Mouse (Mus musculus): Measurements from ENCODE around the gene Galnt16.

Galnt16 gene

DNA sequence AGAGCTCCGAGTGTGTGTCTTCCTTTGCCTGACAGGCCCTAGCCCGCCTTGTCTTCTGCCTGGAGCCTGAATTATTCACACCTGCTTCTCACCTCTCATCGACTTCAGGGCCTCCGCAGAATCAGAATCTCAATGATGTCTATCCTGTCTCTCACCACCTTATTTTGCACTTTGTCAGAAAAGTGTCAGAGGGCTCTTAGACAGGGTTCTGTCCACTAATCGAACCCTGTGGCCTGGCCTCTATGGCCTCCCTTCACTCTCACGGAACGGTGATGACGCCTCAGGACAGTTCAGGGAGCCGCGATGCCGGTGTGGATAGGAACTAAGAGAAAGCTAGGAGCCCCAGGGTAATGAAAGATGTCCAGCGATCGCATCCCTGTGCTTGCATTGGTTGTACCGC is at the start of gene Galnt16:
Galnt16 (plus strand) TSS at position 301 of the 400 bp plus-strand sequence.
- no peak for DNase-seq (ENCODE audit: low spot score)

GRCm38 (mm10) chr12:80470206-80470605 is 47.9 kb upstream of the Galnt16 start:
- DNase-seq (ENCODE audit: low spot score) = no peak

DNA sequence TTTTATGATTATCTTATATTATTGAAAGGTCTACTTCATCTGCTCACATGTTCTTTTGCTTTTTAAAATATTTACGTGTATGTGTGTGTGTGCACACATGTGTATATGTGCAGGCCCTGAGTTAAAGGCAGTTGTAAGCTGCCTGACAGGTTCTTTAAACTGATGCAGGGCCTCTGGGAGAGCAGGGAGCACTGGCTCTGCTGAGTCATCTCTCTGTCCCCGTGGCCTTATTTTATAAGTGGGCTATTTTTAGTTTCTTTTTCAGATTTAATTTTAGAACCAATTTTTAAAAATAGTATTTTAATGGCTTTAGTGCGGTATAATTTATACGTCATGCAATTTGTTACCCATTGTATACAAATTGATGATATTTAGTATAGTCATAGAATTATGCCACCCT is 46.2 kb upstream of the Galnt16 start:
- no peak for DNase-seq (ENCODE audit: low spot score)

GRCm38 (mm10) chr12:80473731-80474130 is 44.3 kb upstream of the Galnt16 start:
- DNase-seq (ENCODE audit: low spot score) = no peak

DNA sequence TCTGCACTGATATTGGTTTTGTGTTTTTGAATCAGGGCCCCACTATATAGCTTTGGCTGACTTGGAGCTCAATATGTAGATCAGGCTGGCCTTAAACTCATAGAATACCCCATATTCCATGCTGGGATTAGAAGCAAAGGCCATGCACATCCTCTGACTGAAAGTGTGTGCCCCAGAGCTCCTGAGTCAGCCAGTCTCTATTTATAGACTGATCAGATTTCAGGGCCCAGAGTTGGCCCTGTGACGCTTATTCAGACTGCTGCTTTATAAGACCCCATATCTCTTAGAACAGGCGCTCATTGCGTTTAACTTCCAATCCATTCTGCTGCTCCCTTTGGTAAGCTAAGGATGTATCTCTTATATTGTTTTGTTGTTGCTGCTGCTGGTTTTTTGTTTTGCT is 38.1 kb upstream of the Galnt16 start:
- no peak for DNase-seq (ENCODE audit: low spot score)

GRCm38 (mm10) chr12:80483397-80483796 is 34.7 kb upstream of the Galnt16 start:
- DNase-seq (ENCODE audit: low spot score) = no peak

- no peak for DNase-seq (ENCODE audit: low spot score)
Observed at GRCm38 (mm10) chr12:80493311-80493710, 24.8 kb upstream of the Galnt16 start.

DNA sequence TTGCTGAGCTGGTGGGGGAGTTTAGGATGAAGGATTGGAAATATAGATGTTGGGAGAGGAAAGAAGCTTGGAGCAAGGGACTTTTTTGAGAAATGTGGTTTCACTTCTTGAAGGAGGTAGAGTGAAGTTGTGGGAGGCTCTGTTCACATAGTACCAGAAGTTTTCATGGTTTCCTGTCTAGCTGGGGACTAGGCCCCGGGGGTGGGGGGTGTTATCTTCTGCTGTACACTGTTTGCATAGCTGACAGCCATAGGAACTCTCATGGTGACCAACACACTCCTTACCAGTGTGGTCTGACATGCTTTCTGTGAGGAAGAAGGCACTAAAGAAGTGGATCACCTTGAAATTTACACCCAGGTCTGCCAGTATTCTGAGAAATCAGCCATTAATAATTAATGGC is 22.4 kb upstream of the Galnt16 start:
- no peak for DNase-seq (ENCODE audit: low spot score)

- no peak for DNase-seq (ENCODE audit: low spot score)
Observed at GRCm38 (mm10) chr12:80498356-80498755, 19.7 kb upstream of the Galnt16 start.

GRCm38 (mm10) chr12:80500506-80500905 is 17.6 kb upstream of the Galnt16 start:
- DNase-seq (ENCODE audit: low spot score) = no peak

GRCm38 (mm10) chr12:80504718-80505117 is 13.4 kb upstream of the Galnt16 start:
- no peak for DNase-seq (ENCODE audit: low spot score)

- DNase-seq (ENCODE audit: low spot score) = no peak
Observed at GRCm38 (mm10) chr12:80507041-80507745, 10.9 kb upstream of the Galnt16 start.

DNA sequence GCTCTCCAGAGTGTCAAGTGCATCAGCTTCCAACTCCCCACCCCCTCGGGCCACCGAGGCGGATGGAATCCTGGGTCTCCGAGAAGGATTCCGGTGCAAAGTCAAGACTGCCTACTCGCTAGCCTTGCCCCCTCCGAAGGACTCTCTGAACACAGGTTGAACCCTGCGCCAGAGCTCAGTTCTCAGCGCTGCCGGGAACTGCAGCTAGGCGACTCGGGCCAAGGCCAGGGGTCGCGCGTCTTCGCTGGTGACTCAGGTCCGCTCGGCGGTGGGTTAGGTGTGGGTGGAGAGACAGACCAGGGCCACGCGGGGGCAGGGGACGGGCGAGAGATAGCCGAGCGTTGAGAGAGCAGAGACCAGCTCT is 298 bp downstream of the Galnt16 start:
- DNase-seq (ENCODE audit: low spot score) = no peak

- DNase-seq (ENCODE audit: low spot score) = no peak
Observed at GRCm38 (mm10) chr12:80518757-80519620, 912 bp downstream of the Galnt16 start.

- no peak for DNase-seq (ENCODE audit: low spot score)
Observed at GRCm38 (mm10) chr12:80519621-80520332, 1.7 kb downstream of the Galnt16 start.

DNA sequence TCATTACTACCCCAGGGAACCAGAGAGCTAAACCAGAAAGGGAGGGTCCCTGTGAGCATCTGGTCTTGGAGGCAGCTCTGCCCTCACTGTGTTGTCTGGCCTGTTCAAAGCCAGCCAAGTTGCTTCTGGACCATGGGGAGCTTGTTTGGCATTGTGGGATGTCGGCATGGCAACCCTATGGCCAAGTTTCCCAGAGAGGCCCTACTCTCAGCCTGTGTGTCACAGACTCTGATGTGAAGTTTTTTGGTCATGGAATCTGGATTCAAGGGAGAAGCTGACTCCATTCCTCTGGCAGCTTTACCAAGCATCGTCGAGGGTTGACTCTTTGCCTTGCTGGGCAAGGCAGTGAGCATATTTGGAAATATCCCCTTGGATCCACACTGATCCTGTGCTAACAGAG is 3.9 kb downstream of the Galnt16 start:
- no peak for DNase-seq (ENCODE audit: low spot score)

GRCm38 (mm10) chr12:80524276-80524921 is 6.3 kb downstream of the Galnt16 start:
- DNase-seq (ENCODE audit: low spot score) = no peak

DNA sequence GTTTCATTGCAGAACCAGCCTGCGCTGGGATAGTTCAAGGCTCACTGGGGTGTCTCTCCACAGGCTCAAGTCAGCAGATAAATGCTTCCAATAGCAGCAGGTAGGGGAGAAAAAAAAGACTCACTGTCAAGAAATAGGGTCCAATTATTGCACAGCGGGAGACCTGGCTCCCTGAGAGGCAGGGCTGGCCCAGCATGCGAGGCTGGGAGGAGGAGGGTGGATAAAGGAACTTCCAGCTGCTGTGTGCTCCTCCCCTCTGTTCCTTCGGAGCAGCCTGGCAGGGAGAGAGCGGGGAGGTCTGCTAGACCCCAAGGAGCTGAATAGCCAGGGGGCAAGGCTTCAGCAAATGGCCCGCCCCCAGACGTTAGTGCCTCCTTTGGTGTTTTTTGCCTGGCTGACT is 7.4 kb downstream of the Galnt16 start:
- no peak for DNase-seq (ENCODE audit: low spot score)

- no peak for DNase-seq (ENCODE audit: low spot score)
Observed at GRCm38 (mm10) chr12:80526511-80526910, 8.4 kb downstream of the Galnt16 start.

DNA sequence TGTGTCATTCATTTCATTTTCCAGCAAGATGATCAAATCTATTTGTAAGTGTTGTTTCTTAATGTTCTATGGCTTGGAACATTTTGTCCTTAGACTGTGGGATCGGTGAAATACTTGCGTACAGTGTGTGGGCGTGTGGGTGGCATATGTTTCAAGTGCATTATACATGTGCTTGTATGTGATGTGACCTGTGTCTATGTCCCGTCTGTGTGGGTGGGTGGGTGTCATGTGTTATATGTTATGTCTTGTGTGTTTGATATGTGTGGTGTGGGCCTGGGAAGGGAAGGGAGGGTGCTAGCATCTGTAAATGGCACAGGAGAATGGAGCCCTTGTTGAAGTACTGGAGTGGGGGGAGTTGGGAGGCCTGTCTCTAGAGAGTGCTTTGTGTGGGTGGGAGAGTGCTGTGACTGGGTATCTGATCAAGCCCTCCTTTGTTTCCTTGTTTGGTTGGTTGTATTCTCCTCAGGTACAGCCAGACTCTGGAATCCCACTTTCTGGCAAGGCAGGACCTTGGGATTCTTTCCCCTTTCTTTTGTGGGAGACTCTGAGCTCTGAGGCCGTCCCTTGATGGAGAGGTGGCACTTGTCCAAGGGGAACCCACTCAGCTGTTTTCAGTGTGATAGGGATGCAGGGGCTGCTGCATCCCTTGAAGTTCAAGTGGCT is 9.8 kb downstream of the Galnt16 start:
- no peak for DNase-seq (ENCODE audit: low spot score)

GRCm38 (mm10) chr12:80530052-80530451 is 12.0 kb downstream of the Galnt16 start:
- no peak for DNase-seq (ENCODE audit: low spot score)

DNA sequence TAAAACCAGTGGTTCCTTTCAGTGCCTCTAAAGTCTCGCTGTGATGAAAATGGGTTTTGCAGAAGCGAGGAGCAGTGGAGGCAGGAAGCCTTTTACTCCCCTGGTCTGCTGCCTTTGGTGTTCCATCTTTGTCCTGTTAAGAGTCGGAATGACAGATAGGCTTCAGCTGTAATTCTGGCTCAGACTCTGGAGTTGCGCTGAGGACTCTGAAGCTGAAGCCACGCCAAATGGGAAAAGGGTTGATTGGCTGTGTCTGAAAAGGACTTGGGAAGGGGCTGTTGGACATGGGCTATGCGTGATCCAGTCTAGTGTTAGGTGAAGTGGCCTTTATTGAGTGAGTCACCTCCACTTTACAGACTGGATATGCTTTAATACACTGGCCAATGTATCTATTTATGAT is 12.6 kb downstream of the Galnt16 start:
- no peak for DNase-seq (ENCODE audit: low spot score)

Data from spleen, adult 12 weeks (tissue).